Mouse (Mus musculus) liver, embryonic 15.5 days (tissue): ENCODE measurements around the gene Nsg2. TPM values are rescaled to one million over a fixed set of nuclear protein-coding genes. Genes with fewer than 3 reads are reported as not detected.

Source experiments
- ATAC-seq: fragments of 200-750 bp; cut with Nextera tagmentation; 2 replicates; pipeline ENCODE4 v1.8.0; 2017; ENCODE audit warnings: moderate number of reproducible peaks, mild to moderate bottlenecking, moderate library complexity; ENCODE audit not compliant: insufficient read depth
- H3K27ac ChIP-seq: fragments of 300-500 bp; sonication (generic); replicated peaks from 2 replicates; pipeline ENCODE4 v1.5.1; 2015; ENCODE audit warnings: mild to moderate bottlenecking, inconsistent platforms
- H3K27me3 ChIP-seq: fragments of 300-500 bp; sonication (generic); 2 replicates; pipeline ENCODE4 v1.6.1; 2015; ENCODE audit warnings: mild to moderate bottlenecking, inconsistent platforms
- H3K36me3 ChIP-seq: fragments of 300-500 bp; sonication (generic); replicated peaks from 2 replicates; pipeline ENCODE4 v1.6.1; 2015; ENCODE audit warnings: moderate library complexity, mild to moderate bottlenecking, inconsistent platforms
- H3K4me1 ChIP-seq: fragments of 300-500 bp; sonication (generic); replicated peaks from 2 replicates; pipeline ENCODE4 v1.6.1; 2015; ENCODE audit warnings: inconsistent platforms
- H3K4me2 ChIP-seq: fragments of 300-500 bp; sonication (generic); 2 replicates; pipeline ENCODE4 v1.6.1; 2015; ENCODE audit warnings: moderate library complexity, mild to moderate bottlenecking, inconsistent platforms
- H3K4me3 ChIP-seq: fragments of 300-500 bp; sonication (generic); replicated peaks from 2 replicates; pipeline ENCODE4 v1.5.1; 2015; ENCODE audit warnings: mild to moderate bottlenecking, inconsistent platforms
- H3K9ac ChIP-seq: fragments of 300-500 bp; sonication (generic); 2 replicates; pipeline ENCODE4 v1.6.1; 2015; ENCODE audit warnings: moderate library complexity, mild to moderate bottlenecking, inconsistent platforms
- H3K9me3 ChIP-seq: fragments of 300-500 bp; sonication (generic); replicated peaks from 2 replicates; pipeline ENCODE4 v1.6.1; 2016; ENCODE audit warnings: inconsistent platforms
- WGBS: fragments of 180-500 bp; shearing (Covaris S2); methylation state at CpG from one replicate; pipeline ENCODE4 v1.1.7; 2015; ENCODE audit warnings: mixed read lengths; ENCODE audit not compliant: insufficient replicate concordance; 5-methylcytosine and 5-hydroxymethylcytosine counted together
- polyA plus RNA-seq: library from polyadenylated mRNA; unstranded; fragments of >200 nt; fragmentation: Nextera tagmentation; extraction: Ambion mirVana; gene quantifications from 2 replicates; pipeline ENCODE4 v1.2.1, GENCODE M21; 2015

Nsg2 gene
- polyA plus RNA-seq, 1 experiment from 2014 or later: 0.25 TPM

GRCm38 (mm10) chr11:32087376-32087775, 87.1 kb downstream of the Nsg2 start:
- ATAC-seq: no peak
- 41% methylated on average over 2 of the region's 2 CpGs for WGBS

GRCm38 (mm10) chr11:32087779-32088442, 87.6 kb downstream of the Nsg2 start:
- H3K9ac ChIP-seq: no peak overlapping the region
- no peak overlapping the region for H3K4me2 ChIP-seq
- no peaks in the 10 kb centered on the region for H3K9me3 ChIP-seq
- H3K4me3 ChIP-seq: no peak overlapping the region
- no peak for ATAC-seq
- whole genome bisulfite sequencing: 67% methylated on average over 9 of the region's 9 CpGs
- no peaks in the 10 kb centered on the region for H3K4me1 ChIP-seq
- H3K27me3 ChIP-seq: no peaks in the 10 kb centered on the region
- no peak overlapping the region for H3K27ac ChIP-seq
- no peaks in the 10 kb centered on the region for H3K36me3 ChIP-seq

More at GRCm38 (mm10) chr11:32087376-32087775, 87.1 kb downstream of the Nsg2 start:
- Histone ChIP-seq H3K4me3 (no peak overlapping the region), H3K27ac (no peak overlapping the region), H3K36me3 (no peaks in the 10 kb centered on the region), H3K4me1 (no peaks in the 10 kb centered on the region), H3K4me2 (no peak overlapping the region), H3K27me3 (no peaks in the 10 kb centered on the region), H3K9me3 (no peaks in the 10 kb centered on the region), H3K9ac (no peak overlapping the region)

- Histone ChIP-seq H3K36me3 (no peaks in the 10 kb centered on the region), H3K4me2 (no peak overlapping the region), H3K9me3 (no peaks in the 10 kb centered on the region), H3K4me3 (no peak overlapping the region), H3K4me1 (no peaks in the 10 kb centered on the region), H3K27me3 (0 out of 2 replicates have a peak, but pooled peaks cover 2% of the 10 kb centered on the region), H3K27ac (no peak overlapping the region), H3K9ac (no peak overlapping the region)
- no peak for ATAC-seq
- 58% methylated on average over 4 of the region's 4 CpGs for WGBS
These were observed 95.5 kb downstream of the Nsg2 start for GRCm38 (mm10) chr11:32095793-32096192.

- Histone ChIP-seq H3K4me3 (no peak overlapping the region), H3K4me1 (no peaks in the 10 kb centered on the region), H3K27ac (no peak overlapping the region), H3K27me3 (0 out of 2 replicates have a peak, but pooled peaks cover 2% of the 10 kb centered on the region), H3K36me3 (no peaks in the 10 kb centered on the region), H3K4me2 (no peak overlapping the region), H3K9ac (no peak overlapping the region), H3K9me3 (no peaks in the 10 kb centered on the region)
- 53% methylated on average over 6 of the region's 6 CpGs for WGBS
- no peak for ATAC-seq
These were observed 96.1 kb downstream of the Nsg2 start for GRCm38 (mm10) chr11:32096346-32096745.

GRCm38 (mm10) chr11:32101059-32101632, 100.9 kb downstream of the Nsg2 start:
- no peak overlapping the region for H3K27ac ChIP-seq
- no peak for ATAC-seq

GRCm38 (mm10) chr11:32102976-32103375, 102.7 kb downstream of the Nsg2 start:
- H3K27ac ChIP-seq: no peak overlapping the region
- WGBS: 14% methylated on average over 12 of the region's 12 CpGs
- H3K9me3 ChIP-seq: no peaks in the 10 kb centered on the region
- no peak overlapping the region for H3K9ac ChIP-seq
- no peaks in the 10 kb centered on the region for H3K36me3 ChIP-seq
- H3K4me1 ChIP-seq: no peaks in the 10 kb centered on the region; the same call in 1 of the 2 replicates
- peak overlapping the region; percentile 10; the same call in 1 of the 2 replicates for H3K4me2 ChIP-seq
- no peak overlapping the region for H3K4me3 ChIP-seq
- ATAC-seq: no peak
- H3K27me3 ChIP-seq: peaks cover 19% of the 10 kb centered on the region; the same call in 1 of the 2 replicates

More at GRCm38 (mm10) chr11:32101059-32101632, 100.9 kb downstream of the Nsg2 start:
- WGBS: 50% methylated on average over 3 of the region's 3 CpGs
- Histone ChIP-seq H3K9me3 (no peaks in the 10 kb centered on the region), H3K36me3 (no peaks in the 10 kb centered on the region), H3K4me1 (no peaks in the 10 kb centered on the region; the same call in 1 of the 2 replicates), H3K4me3 (no peak overlapping the region), H3K4me2 (no peak overlapping the region), H3K9ac (no peak overlapping the region), H3K27me3 (peaks cover 19% of the 10 kb centered on the region; the same call in 1 of the 2 replicates)

- Histone ChIP-seq H3K4me1 (no peaks in the 10 kb centered on the region; the same call in 1 of the 2 replicates), H3K9ac (no peak overlapping the region), H3K4me2 (no peak overlapping the region), H3K27me3 (peaks cover 19% of the 10 kb centered on the region; the same call in 1 of the 2 replicates), H3K27ac (no peak overlapping the region), H3K36me3 (no peaks in the 10 kb centered on the region), H3K9me3 (no peaks in the 10 kb centered on the region), H3K4me3 (no peak overlapping the region)
- no peak for ATAC-seq
- WGBS: 47% methylated on average over 9 of the region's 9 CpGs
These were observed 104.3 kb downstream of the Nsg2 start for GRCm38 (mm10) chr11:32104406-32105116.

GRCm38 (mm10) chr11:32105750-32106646, 105.7 kb downstream of the Nsg2 start:
- no peaks in the 10 kb centered on the region for H3K9me3 ChIP-seq
- ATAC-seq: no peak
- H3K4me1 ChIP-seq: no peaks in the 10 kb centered on the region; the same call in 1 of the 2 replicates
- no peaks in the 10 kb centered on the region for H3K36me3 ChIP-seq
- no peak overlapping the region for H3K4me3 ChIP-seq
- H3K27ac ChIP-seq: no peak overlapping the region
- no peak overlapping the region for H3K4me2 ChIP-seq
- H3K27me3 ChIP-seq: peaks cover 17% of the 10 kb centered on the region; the same call in 1 of the 2 replicates
- no peak overlapping the region for H3K9ac ChIP-seq
- WGBS: 41% methylated on average over 10 of the region's 10 CpGs

GRCm38 (mm10) chr11:32106647-32106985, 106.4 kb downstream of the Nsg2 start:
- Histone ChIP-seq H3K4me3 (no peak overlapping the region), H3K9ac (no peak overlapping the region), H3K36me3 (no peaks in the 10 kb centered on the region), H3K4me1 (no peaks in the 10 kb centered on the region; the same call in 1 of the 2 replicates), H3K27ac (no peak overlapping the region), H3K27me3 (peaks cover 16% of the 10 kb centered on the region; the same call in 1 of the 2 replicates), H3K9me3 (no peaks in the 10 kb centered on the region), H3K4me2 (no peak overlapping the region)
- no peak for ATAC-seq
- WGBS: 58% methylated on average over 4 of the region's 4 CpGs

GRCm38 (mm10) chr11:32108441-32108840, 108.2 kb downstream of the Nsg2 start:
- Histone ChIP-seq H3K27ac (no peak overlapping the region), H3K4me1 (no peaks in the 10 kb centered on the region), H3K9me3 (no peaks in the 10 kb centered on the region), H3K27me3 (no peaks in the 10 kb centered on the region), H3K4me2 (no peak overlapping the region), H3K4me3 (no peak overlapping the region), H3K36me3 (no peaks in the 10 kb centered on the region), H3K9ac (no peak overlapping the region)
- WGBS: 56% methylated on average over 8 of the region's 8 CpGs
- no peak for ATAC-seq
